Mouse (Mus musculus): ENCODE measurements around the gene Hnrnpl. TPM values are rescaled to one million over a fixed set of nuclear protein-coding genes. Genes with fewer than 3 reads are reported as not detected.

Gene Hnrnpl
- polyA plus RNA-seq, 1 experiment from 2014 or later = 154 TPM

DNA sequence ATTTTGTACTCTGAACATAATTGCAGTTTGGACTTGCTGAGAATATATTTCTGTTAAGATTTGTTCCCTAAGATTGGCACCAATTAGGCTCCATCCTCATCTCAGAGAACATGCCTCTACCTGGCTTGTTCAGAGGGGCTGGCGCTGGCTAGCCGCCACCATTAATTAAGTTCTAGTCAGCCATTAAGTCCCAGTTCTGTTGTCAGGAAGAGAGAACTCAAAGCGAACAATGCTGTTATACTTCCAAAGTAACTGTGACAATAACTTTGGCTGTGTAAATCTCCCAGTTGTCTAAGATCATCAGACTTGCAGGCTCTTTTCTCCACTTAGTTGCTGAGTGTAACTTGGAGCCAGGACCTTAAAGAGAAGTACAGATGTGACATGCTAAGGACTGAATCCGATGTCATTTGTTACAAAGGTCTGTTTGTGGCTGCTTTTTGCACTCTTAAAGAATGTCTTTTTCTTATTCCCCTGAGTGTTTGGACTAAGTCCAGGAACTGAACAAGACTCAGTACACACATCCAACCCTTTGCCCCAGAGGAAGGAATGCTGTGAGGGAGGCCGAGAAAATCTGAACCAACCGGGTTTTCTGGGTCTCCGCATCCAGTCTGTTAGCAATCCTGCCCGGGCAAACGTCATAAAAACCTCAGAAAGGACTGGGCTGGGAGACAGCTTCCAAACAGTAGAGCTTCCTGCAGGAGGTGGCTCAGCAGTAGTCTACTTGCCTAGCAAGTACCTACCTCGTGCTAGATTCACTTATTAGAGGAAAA, 6.3 kb upstream of the Hnrnpl start:
- TF ChIP-seq CTCF (IDR thresholded peaks at IDR 0.05) = peak; percentile 55
- TF ChIP-seq EP300 (IDR thresholded peaks at IDR 0.05) = peak; percentile 83
- peak; percentile 94 for DNase-seq (ENCODE audit: low spot score)
- Histone ChIP-seq H3K4me3 (ENCODE audit: low read depth, low read length) (no peak overlapping the region), H3K36me3 (ENCODE audit: insufficient read depth, low read length) (no peaks in the 10 kb centered on the region), H3K27me3 (replicated peaks; ENCODE audit: insufficient read depth, low read length) (no peaks in the 10 kb centered on the region), H3K27ac (ENCODE audit: low read length) (peak overlapping the region; percentile 94), H3K4me1 (ENCODE audit: insufficient read depth, low read depth, low read length) (peaks cover 26% of the 10 kb centered on the region), H3K9ac (replicated peaks; ENCODE audit: low read depth) (0 out of 2 replicates have a peak overlapping the region, but pooled peaks have one; percentile 17), H3K9me3 (ENCODE audit: low read length) (no peaks in the 10 kb centered on the region), H3K4me2 (replicated peaks; ENCODE audit: low read depth, low read length) (peak overlapping the region; percentile 38)
- peak; percentile 87 for ATAC-seq
- 10% methylated on average over 10 of the region's 10 CpGs for WGBS

DNA sequence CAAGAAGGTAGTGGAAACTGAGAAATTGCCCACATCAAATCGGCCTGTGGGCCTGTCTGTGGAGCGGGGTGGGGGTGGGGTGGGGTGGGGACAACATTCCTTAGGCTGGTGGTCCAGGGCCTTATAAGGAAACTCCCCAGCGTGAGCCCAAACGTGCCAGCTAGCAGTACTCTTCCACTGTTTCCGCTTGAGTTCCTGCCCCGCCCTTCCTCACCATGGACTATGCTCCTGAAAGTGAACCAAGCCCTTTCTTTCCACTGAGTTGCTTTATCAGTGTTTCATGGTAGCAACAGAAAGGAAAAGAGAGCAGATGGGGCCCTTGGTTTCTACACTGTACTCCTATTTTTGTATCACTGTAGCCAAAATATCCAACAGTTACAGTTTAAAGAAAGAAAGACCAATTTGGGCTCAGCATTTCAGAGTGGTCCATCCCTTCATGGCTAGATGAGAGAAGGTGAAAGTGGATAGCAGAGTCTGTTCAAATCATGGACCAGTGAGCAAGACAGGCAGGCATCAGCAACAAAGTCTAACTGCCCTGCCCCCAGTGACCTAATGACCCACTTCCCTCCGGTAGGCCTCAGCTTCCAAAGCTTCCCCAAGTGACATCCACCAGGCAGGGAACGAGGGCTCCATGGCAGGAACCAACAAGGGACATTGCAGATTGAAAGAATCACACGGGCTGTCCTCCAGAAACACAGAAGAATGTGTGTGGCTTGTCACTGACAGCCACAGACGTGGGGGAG, 5.3 kb upstream of the Hnrnpl start:
- Histone ChIP-seq H3K4me2 (replicated peaks; ENCODE audit: low read depth, low read length) (peak overlapping the region; percentile 38; the same call in 1 of the 2 replicates), H3K9ac (replicated peaks; ENCODE audit: low read depth) (no peak overlapping the region), H3K4me3 (ENCODE audit: low read depth, low read length) (no peak overlapping the region), H3K27me3 (replicated peaks; ENCODE audit: insufficient read depth, low read length) (no peaks in the 10 kb centered on the region), H3K9me3 (ENCODE audit: low read length) (no peaks in the 10 kb centered on the region), H3K27ac (ENCODE audit: low read length) (peak overlapping the region; percentile 94), H3K36me3 (ENCODE audit: insufficient read depth, low read length) (no peaks in the 10 kb centered on the region), H3K4me1 (ENCODE audit: insufficient read depth, low read depth, low read length) (peaks cover 31% of the 10 kb centered on the region)
- ATAC-seq (peak; percentile 74), DNase-seq (ENCODE audit: low spot score) (peak; percentile 91)
- TF ChIP-seq EP300 (IDR thresholded peaks at IDR 0.05) (peak; percentile 79), CTCF (IDR thresholded peaks at IDR 0.05) (no peak)
- 4% methylated on average over 10 of the region's 10 CpGs for WGBS

DNA sequence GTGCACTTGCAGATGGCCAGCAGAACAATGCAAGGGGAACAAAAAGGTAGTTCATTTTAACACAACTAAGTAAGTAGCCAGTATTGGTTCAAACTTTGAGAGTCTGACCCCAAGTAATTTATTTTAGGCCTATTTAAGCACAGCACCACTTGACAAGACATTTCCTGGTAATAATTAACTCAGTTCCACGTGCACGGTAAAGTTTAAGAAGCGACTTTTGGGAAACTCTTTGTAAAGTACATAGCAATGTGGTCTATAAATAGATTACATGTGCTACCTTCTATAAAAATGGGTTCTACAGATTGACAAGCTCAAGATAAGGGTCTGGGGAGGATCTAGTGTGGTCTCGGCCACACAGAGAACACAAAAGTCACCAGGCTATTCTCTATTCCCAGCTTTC, 4.6 kb upstream of the Hnrnpl start:
- H3K27me3 ChIP-seq (replicated peaks; ENCODE audit: insufficient read depth, low read length) = no peaks in the 10 kb centered on the region
- H3K9ac ChIP-seq (replicated peaks; ENCODE audit: low read depth) = no peak overlapping the region
- TF ChIP-seq CTCF (IDR thresholded peaks at IDR 0.05) (no peak), EP300 (IDR thresholded peaks at IDR 0.05) (no peak)
- 27% methylated on average over 4 of the region's 4 CpGs for WGBS
- peaks cover 34% of the 10 kb centered on the region for H3K4me1 ChIP-seq (ENCODE audit: insufficient read depth, low read depth, low read length)
- peak overlapping the region; percentile 94 for H3K27ac ChIP-seq (ENCODE audit: low read length)
- H3K36me3 ChIP-seq (ENCODE audit: insufficient read depth, low read length) = no peaks in the 10 kb centered on the region
- no peak overlapping the region for H3K4me3 ChIP-seq (ENCODE audit: low read depth, low read length)
- ATAC-seq = no peak
- no peak overlapping the region for H3K4me2 ChIP-seq (replicated peaks; ENCODE audit: low read depth, low read length)
- H3K9me3 ChIP-seq (ENCODE audit: low read length) = no peaks in the 10 kb centered on the region
- DNase-seq (ENCODE audit: low spot score) = peak; percentile 54

DNA sequence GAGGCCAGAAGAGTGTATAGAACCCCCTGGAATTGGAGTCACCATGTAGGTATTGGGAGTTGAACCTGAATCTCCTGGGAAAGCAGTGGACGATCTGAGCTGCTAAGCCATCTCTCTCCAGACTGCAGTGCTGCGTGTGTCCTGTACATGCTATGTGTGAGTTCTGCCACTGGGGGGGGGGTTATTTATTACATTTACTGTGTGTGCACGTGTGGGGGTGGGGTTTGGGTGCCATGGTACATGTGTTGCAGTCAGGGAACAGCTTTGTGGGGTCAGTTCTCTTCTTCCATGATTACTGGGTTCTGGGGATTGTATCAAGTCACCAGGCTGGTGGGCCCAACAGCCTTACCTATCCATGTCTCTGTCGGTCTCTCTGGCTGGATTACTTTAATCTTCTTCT, 1.5 kb upstream of the Hnrnpl start:
- Histone ChIP-seq H3K27me3 (replicated peaks; ENCODE audit: insufficient read depth, low read length) (no peaks in the 10 kb centered on the region), H3K4me1 (ENCODE audit: insufficient read depth, low read depth, low read length) (peaks cover 32% of the 10 kb centered on the region), H3K4me2 (replicated peaks; ENCODE audit: low read depth, low read length) (no peak overlapping the region), H3K9ac (replicated peaks; ENCODE audit: low read depth) (no peak overlapping the region), H3K27ac (ENCODE audit: low read length) (no peak overlapping the region), H3K4me3 (ENCODE audit: low read depth, low read length) (no peak overlapping the region), H3K36me3 (ENCODE audit: insufficient read depth, low read length) (no peaks in the 10 kb centered on the region), H3K9me3 (ENCODE audit: low read length) (no peaks in the 10 kb centered on the region)
- ATAC-seq (no peak), DNase-seq (ENCODE audit: low spot score) (peak; percentile 44)
- WGBS = 70% methylated on average over 4 of the region's 4 CpGs
- TF ChIP-seq EP300 (IDR thresholded peaks at IDR 0.05) (no peak), CTCF (IDR thresholded peaks at IDR 0.05) (peak; percentile 49)

DNA sequence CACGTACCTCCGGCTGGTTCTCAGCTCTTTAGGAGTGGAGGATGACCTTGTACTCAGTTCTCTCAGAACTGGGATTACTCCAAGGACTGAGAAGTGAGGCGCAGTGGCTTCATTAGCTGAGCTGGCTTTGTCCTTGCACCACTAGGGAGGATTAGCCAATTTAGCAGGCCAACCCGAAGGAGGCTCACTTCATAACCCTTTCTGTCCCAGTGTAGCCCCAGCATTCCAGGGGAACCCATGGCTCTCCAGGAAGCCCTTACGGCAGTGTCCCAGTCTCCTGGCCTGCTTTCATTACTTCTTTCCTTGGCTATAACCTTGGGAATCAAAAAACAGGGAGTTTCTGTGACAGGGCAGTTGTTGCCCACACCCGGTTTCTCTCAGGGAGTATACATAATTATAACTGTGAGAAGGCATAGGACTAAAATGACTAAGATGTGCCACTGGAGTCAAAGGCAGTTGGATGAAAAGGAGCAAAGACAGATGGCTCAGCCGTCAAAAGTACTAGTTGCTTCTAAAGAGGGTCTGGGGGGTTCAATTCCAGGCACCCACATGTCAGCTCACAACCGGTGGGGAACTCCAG, 610 bp upstream of the Hnrnpl start:
- DNase-seq (ENCODE audit: low spot score) (peak; percentile 77), ATAC-seq (no peak)
- H3K4me2 ChIP-seq (replicated peaks; ENCODE audit: low read depth, low read length) = peak overlapping the region; percentile 98
- H3K9ac ChIP-seq (replicated peaks; ENCODE audit: low read depth) = peak overlapping the region; percentile 83
- peak overlapping the region; percentile 75 for H3K4me3 ChIP-seq (ENCODE audit: low read depth, low read length)
- H3K27ac ChIP-seq (ENCODE audit: low read length) = peak overlapping the region; percentile 100
- 32% methylated on average over 8 of the region's 8 CpGs for WGBS
- peaks cover 27% of the 10 kb centered on the region; the same call in 1 of the 2 replicates for H3K4me1 ChIP-seq (ENCODE audit: insufficient read depth, low read depth, low read length)
- H3K27me3 ChIP-seq (replicated peaks; ENCODE audit: insufficient read depth, low read length) = no peaks in the 10 kb centered on the region
- H3K9me3 ChIP-seq (ENCODE audit: low read length) = no peaks in the 10 kb centered on the region
- no peaks in the 10 kb centered on the region for H3K36me3 ChIP-seq (ENCODE audit: insufficient read depth, low read length)
- TF ChIP-seq EP300 (IDR thresholded peaks at IDR 0.05) (no peak), CTCF (IDR thresholded peaks at IDR 0.05) (0 out of 2 replicates have a peak, but pooled peaks have one; percentile 13)

DNA sequence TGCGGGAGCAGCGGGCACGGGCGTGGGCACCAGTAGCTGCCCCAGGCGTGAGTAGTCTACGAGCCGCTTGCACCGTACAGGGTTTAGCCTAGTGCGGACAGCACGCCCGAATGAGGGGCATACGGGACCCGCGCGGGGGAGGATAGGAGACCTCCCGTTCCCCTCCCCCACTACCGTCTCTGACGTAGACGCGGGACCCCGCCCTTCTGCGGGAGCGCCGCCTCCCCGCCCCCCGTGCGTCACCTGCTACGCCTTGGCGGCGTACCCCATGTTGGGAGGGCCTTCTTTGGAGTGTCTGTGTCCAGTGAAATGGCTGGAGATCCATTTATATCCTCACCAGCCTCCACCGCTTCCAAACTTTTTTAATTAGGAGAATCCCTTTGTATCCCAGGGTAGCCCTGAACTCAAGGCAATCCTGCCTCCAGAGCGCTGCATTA, 634 bp downstream of the Hnrnpl start:
- H3K4me2 ChIP-seq (replicated peaks; ENCODE audit: low read depth, low read length) = peak overlapping the region; percentile 98
- peaks cover 20% of the 10 kb centered on the region; the same call in 1 of the 2 replicates for H3K4me1 ChIP-seq (ENCODE audit: insufficient read depth, low read depth, low read length)
- H3K9me3 ChIP-seq (ENCODE audit: low read length) = no peaks in the 10 kb centered on the region
- DNase-seq (ENCODE audit: low spot score) = peak; percentile 97
- H3K4me3 ChIP-seq (ENCODE audit: low read depth, low read length) = peak overlapping the region; percentile 75
- H3K27ac ChIP-seq (ENCODE audit: low read length) = peak overlapping the region; percentile 100
- peak overlapping the region; percentile 83 for H3K9ac ChIP-seq (replicated peaks; ENCODE audit: low read depth)
- peaks cover 8% of the 10 kb centered on the region; the same call in 1 of the 2 replicates for H3K36me3 ChIP-seq (ENCODE audit: insufficient read depth, low read length)
- TF ChIP-seq EP300 (IDR thresholded peaks at IDR 0.05) = peak; percentile 70
- TF ChIP-seq CTCF (IDR thresholded peaks at IDR 0.05) = no peak; the same call in 1 of the 2 replicates
- 0% methylated on average over 30 of the region's 32 CpGs for WGBS
- ATAC-seq = peak; percentile 68
- H3K27me3 ChIP-seq (replicated peaks; ENCODE audit: insufficient read depth, low read length) = no peaks in the 10 kb centered on the region

Measured in lung, postnatal 0 days (tissue).